Mouse (Mus musculus) olfactory bulb, adult 2 months (tissue): ENCODE measurements around the gene Lgals7.

ENCODE experiments used
- CTCF ChIP-seq: fragments of 200-500 bp; IDR thresholded peaks from 2 replicates; pipeline ENCODE4 v1.5.1; 2012; ENCODE audit warnings: low read depth, mild to moderate bottlenecking, low read length, moderate library complexity; ENCODE audit not compliant: insufficient read depth
- POLR2A ChIP-seq: fragments of 200-500 bp; IDR thresholded peaks from 2 replicates; pipeline ENCODE4 v1.6.1; 2012; ENCODE audit warnings: mild to moderate bottlenecking, low read depth, low read length, moderate library complexity; ENCODE audit not compliant: insufficient read depth

DNA sequence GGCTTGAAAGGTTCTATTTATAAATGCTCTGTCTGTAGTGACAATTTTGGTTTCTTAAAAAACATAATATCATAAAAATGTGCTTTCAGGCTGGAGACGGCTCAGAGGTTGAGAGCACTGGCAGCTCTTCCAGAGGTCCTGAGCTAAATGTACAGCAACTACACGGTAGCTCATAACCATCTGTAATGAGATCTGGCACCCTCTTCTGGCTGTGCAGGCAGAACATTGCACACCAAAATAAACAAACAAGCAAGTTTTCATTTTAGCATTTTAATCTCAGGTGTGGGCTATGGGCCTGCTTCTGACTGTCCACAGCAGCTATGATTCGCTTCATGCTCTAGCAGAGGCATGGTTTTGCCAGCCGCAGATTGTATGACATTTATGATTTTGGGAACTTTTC, 36.3 kb downstream of the Lgals7 start:
- no peak for TF ChIP-seq CTCF
- TF ChIP-seq POLR2A: no peak
